Mouse (Mus musculus): Measurements from ENCODE around the gene Vmn1r51. TPM values are rescaled to one million over a fixed set of nuclear protein-coding genes. Genes with fewer than 3 reads are reported as not detected.
"Not testable (repeated sequence)": the region's sequence is repeated elsewhere in the genome, so short reads cannot be mapped to it uniquely, and the experiment has no call there.

The Vmn1r51 gene
- not detected in 2 replicates for polyA plus RNA-seq (2012; rRNA removed)

- not testable (repeated sequence) for H3K4me3 ChIP-seq (ENCODE audit: extremely low read depth, insufficient read depth, insufficient read length); H3K27ac ChIP-seq (ENCODE audit: insufficient read depth, low read length); H3K36me3 ChIP-seq (ENCODE audit: control insufficient read depth, insufficient read depth, low read length); DNase-seq (ENCODE audit: low read depth in 1 of 2, low spot score in 2 of 2); H3K27me3 ChIP-seq (ENCODE audit: control insufficient read depth, insufficient read depth, low read length); H3K4me1 ChIP-seq (ENCODE audit: control insufficient read depth, insufficient read depth, insufficient read length)
- WGBS: 86% methylated on average over 1 of the region's 1 CpGs
Measured at GRCm38 (mm10) chr6:90122296-90122695, at the start of gene Vmn1r51. Vmn1r51 (plus strand) TSS chr6:90122596.

DNA sequence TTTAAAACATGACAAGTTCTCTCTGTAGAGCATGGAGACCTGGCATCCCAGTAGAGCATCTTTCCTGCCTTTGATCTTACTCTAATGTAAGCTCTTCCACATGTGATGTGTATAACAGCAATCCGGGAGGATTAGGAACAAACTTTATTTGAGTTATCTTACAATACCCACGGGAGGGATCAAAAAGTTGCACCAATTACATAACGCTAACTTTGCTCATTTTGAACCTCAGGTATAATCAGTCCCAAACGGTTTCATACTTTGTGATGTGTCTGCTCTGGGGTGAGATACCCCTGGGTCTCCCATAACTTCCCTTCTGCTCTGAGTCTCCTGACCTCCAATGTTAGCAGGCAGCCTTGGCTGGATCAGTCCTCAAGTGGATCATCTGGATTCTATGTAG lies 44.0 kb upstream of the Vmn1r51 start, which contains the start of gene Vmn1r49:
Gene Vmn1r49, minus strand, starts transcription at position 101 of the 400 bp plus-strand sequence.
- DNase-seq (ENCODE audit: low read depth in 1 of 2, low spot score in 2 of 2): no peak
- H3K4me1 ChIP-seq (ENCODE audit: control insufficient read depth, insufficient read depth, insufficient read length): no peaks in the 10 kb centered on the region
- TF ChIP-seq CTCF (IDR thresholded peaks at IDR 0.05; ENCODE audit: extremely low read depth, insufficient read depth, insufficient read length, insufficient replicate concordance) (no peak), POLR2A (IDR thresholded peaks at IDR 0.05; ENCODE audit: low read depth, low read length) (no peak)
- 80% methylated on average over 4 of the region's 4 CpGs for WGBS
- no peak within 1 kb of the TSS for H3K4me3 ChIP-seq (ENCODE audit: extremely low read depth, insufficient read depth, insufficient read length)
- H3K27ac ChIP-seq (ENCODE audit: insufficient read depth, low read length): no peak within 1 kb of the TSS
- no peaks in the 10 kb centered on the region for H3K27me3 ChIP-seq (ENCODE audit: control insufficient read depth, insufficient read depth, low read length)
- no peaks in the 10 kb centered on the region for H3K36me3 ChIP-seq (ENCODE audit: control insufficient read depth, insufficient read depth, low read length)

- no peak for DNase-seq (ENCODE audit: low read depth in 1 of 2, low spot score in 2 of 2)
- H3K27ac ChIP-seq (ENCODE audit: insufficient read depth, low read length): no peak overlapping the region
- H3K27me3 ChIP-seq (ENCODE audit: control insufficient read depth, insufficient read depth, low read length): no peaks in the 10 kb centered on the region
- no peaks in the 10 kb centered on the region for H3K4me1 ChIP-seq (ENCODE audit: control insufficient read depth, insufficient read depth, insufficient read length)
- no peaks in the 10 kb centered on the region for H3K36me3 ChIP-seq (ENCODE audit: control insufficient read depth, insufficient read depth, low read length)
- H3K4me3 ChIP-seq (ENCODE audit: extremely low read depth, insufficient read depth, insufficient read length): no peak overlapping the region
- WGBS: 92% methylated on average over 2 of the region's 2 CpGs
- no peak for TF ChIP-seq POLR2A (IDR thresholded peaks at IDR 0.05; ENCODE audit: low read depth, low read length)
- no peak for TF ChIP-seq CTCF (IDR thresholded peaks at IDR 0.05; ENCODE audit: extremely low read depth, insufficient read depth, insufficient read length, insufficient replicate concordance)
Measured at GRCm38 (mm10) chr6:90100566-90100965, 21.8 kb upstream of the Vmn1r51 start.

DNA sequence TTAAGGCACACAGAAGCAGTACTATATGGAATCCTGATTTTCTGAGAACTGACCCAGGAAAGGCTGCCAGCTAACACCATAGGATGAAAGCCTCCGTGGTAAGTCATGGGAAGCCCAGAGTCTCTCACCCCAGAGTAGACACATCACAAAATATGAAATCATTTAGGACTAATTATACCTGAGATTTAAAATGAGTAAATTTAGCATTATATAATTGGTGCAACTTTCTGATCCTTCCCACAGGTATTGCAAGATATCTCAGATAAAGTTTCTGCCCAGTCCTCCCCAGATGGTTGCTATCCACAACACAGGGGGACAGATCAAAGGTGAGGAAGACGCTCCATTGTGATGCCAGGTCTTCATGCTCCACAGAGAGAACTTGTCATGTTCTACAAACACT lies 21.3 kb upstream of the Vmn1r51 start, which contains the start of gene Vmn1r50:
Gene Vmn1r50, plus strand, starts transcription at position 301 of the 400 bp plus-strand sequence.
- Histone ChIP-seq H3K27ac (ENCODE audit: insufficient read depth, low read length) (no peak within 1 kb of the TSS), H3K36me3 (ENCODE audit: control insufficient read depth, insufficient read depth, low read length) (no peaks in the 10 kb centered on the region)
- WGBS: 64% methylated on average over 2 of the region's 2 CpGs

GRCm38 (mm10) chr6:90160139-90160538 lies 37.7 kb downstream of the Vmn1r51 start:
- H3K27me3 ChIP-seq (ENCODE audit: control insufficient read depth, insufficient read depth, low read length): no peaks in the 10 kb centered on the region
- no peak overlapping the region for H3K4me3 ChIP-seq (ENCODE audit: extremely low read depth, insufficient read depth, insufficient read length)
- no peak for TF ChIP-seq CTCF (IDR thresholded peaks at IDR 0.05; ENCODE audit: extremely low read depth, insufficient read depth, insufficient read length, insufficient replicate concordance)
- TF ChIP-seq POLR2A (IDR thresholded peaks at IDR 0.05; ENCODE audit: low read depth, low read length): no peak
- no peaks in the 10 kb centered on the region for H3K4me1 ChIP-seq (ENCODE audit: control insufficient read depth, insufficient read depth, insufficient read length)
- DNase-seq (ENCODE audit: low read depth in 1 of 2, low spot score in 2 of 2): no peak
- H3K36me3 ChIP-seq (ENCODE audit: control insufficient read depth, insufficient read depth, low read length): no peaks in the 10 kb centered on the region
- 83% methylated on average over 3 of the region's 3 CpGs for WGBS
- no peak overlapping the region for H3K27ac ChIP-seq (ENCODE audit: insufficient read depth, low read length)

More for the DNA sequence above, 21.3 kb upstream of the Vmn1r51 start, which contains the start of gene Vmn1r50:
- H3K27me3 ChIP-seq (ENCODE audit: control insufficient read depth, insufficient read depth, low read length): no peaks in the 10 kb centered on the region
- H3K4me1 ChIP-seq (ENCODE audit: control insufficient read depth, insufficient read depth, insufficient read length): no peaks in the 10 kb centered on the region
- no peak within 1 kb of the TSS for H3K4me3 ChIP-seq (ENCODE audit: extremely low read depth, insufficient read depth, insufficient read length)
- no peak for DNase-seq (ENCODE audit: low read depth in 1 of 2, low spot score in 2 of 2)
- TF ChIP-seq CTCF (IDR thresholded peaks at IDR 0.05; ENCODE audit: extremely low read depth, insufficient read depth, insufficient read length, insufficient replicate concordance) (no peak), POLR2A (IDR thresholded peaks at IDR 0.05; ENCODE audit: low read depth, low read length) (no peak)

DNA sequence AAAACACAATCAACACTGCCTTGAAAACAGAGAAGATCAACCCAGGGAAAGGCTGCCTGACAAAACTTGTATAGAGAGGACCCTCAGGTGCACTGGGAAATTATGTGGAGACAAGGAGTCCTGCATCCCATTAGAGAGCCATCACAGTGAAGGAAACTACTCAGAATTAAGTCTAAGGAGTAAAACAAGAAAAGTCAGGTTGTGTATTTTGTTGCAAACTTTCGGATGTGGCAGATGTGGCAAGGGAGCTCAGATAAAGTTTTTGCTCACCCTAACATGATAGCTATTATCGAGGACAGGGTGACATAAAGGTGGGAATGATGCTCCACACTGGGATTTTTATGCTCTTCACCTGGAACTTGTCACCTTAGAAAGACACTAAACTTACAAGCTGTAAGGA lies 52.1 kb downstream of the Vmn1r51 start, which contains the start of gene Vmn1r52:
Gene Vmn1r52, plus strand, starts transcription at position 301 of the 400 bp plus-strand sequence.
- WGBS: 68% methylated on average over 2 of the region's 2 CpGs
- DNase-seq (ENCODE audit: low read depth in 1 of 2, low spot score in 2 of 2): no peak
- TF ChIP-seq CTCF (IDR thresholded peaks at IDR 0.05; ENCODE audit: extremely low read depth, insufficient read depth, insufficient read length, insufficient replicate concordance): no peak
- TF ChIP-seq POLR2A (IDR thresholded peaks at IDR 0.05; ENCODE audit: low read depth, low read length): no peak
- H3K4me1 ChIP-seq (ENCODE audit: control insufficient read depth, insufficient read depth, insufficient read length): no peaks in the 10 kb centered on the region
- no peak within 1 kb of the TSS for H3K27ac ChIP-seq (ENCODE audit: insufficient read depth, low read length)
- no peaks in the 10 kb centered on the region for H3K27me3 ChIP-seq (ENCODE audit: control insufficient read depth, insufficient read depth, low read length)
- H3K4me3 ChIP-seq (ENCODE audit: extremely low read depth, insufficient read depth, insufficient read length): no peak within 1 kb of the TSS
- H3K36me3 ChIP-seq (ENCODE audit: control insufficient read depth, insufficient read depth, low read length): no peaks in the 10 kb centered on the region

Other genes starting within 250 kb of the Vmn1r51 start
- gene Vmn1r42, start 246.2 kb upstream of the Vmn1r51 start, polyA plus RNA-seq (2012; rRNA removed): not detected in 2 replicates
- not detected in 2 replicates for gene Vmn1r43, start 246.2 kb upstream of the Vmn1r51 start, polyA plus RNA-seq (2012; rRNA removed)
- not detected in 2 replicates for gene Vmn1r44, start 238.9 kb upstream of the Vmn1r51 start, polyA plus RNA-seq (2012; rRNA removed)
- not detected in 2 replicates for gene Vmn1r45, start 182.0 kb upstream of the Vmn1r51 start, polyA plus RNA-seq (2012; rRNA removed)
- gene Vmn1r46, start 153.3 kb upstream of the Vmn1r51 start, polyA plus RNA-seq (2012; rRNA removed): not detected in 2 replicates
- not detected in 2 replicates for gene Vmn1r47, start 106.4 kb upstream of the Vmn1r51 start, polyA plus RNA-seq (2012; rRNA removed)
- gene Vmn1r48, start 85.8 kb upstream of the Vmn1r51 start, polyA plus RNA-seq (2012; rRNA removed): not detected in 2 replicates
- gene Vmn1r49, start 44.1 kb upstream of the Vmn1r51 start, polyA plus RNA-seq (2012; rRNA removed): not detected in 2 replicates
- gene Vmn1r50, start 21.2 kb upstream of the Vmn1r51 start, polyA plus RNA-seq (2012; rRNA removed): not detected in 2 replicates
- not detected in 2 replicates for gene Vmn1r52, start 52.2 kb downstream of the Vmn1r51 start, polyA plus RNA-seq (2012; rRNA removed)
- gene V1ra8, start 80.2 kb downstream of the Vmn1r51 start, polyA plus RNA-seq (2012; rRNA removed): not detected in 2 replicates
- gene Vmn1r53, start 101.8 kb downstream of the Vmn1r51 start, polyA plus RNA-seq (2012; rRNA removed): not detected in 2 replicates
- not detected in 2 replicates for gene Vmn1r54, start 123.7 kb downstream of the Vmn1r51 start, polyA plus RNA-seq (2012; rRNA removed)
- not detected in 2 replicates for gene BC048671, start 178.6 kb downstream of the Vmn1r51 start, polyA plus RNA-seq (2012; rRNA removed)
- 1.1 and 1.4 TPM in 2 replicates for gene Chst13, start 202.6 kb downstream of the Vmn1r51 start, polyA plus RNA-seq (2012; rRNA removed)
- gene Uroc1, start 210.7 kb downstream of the Vmn1r51 start, polyA plus RNA-seq (2012; rRNA removed): 0.02 TPM in 2 replicates
- 15.6 and 24.6 TPM in 2 replicates for gene Zxdc, start 246.9 kb downstream of the Vmn1r51 start, polyA plus RNA-seq (2012; rRNA removed)

Data from spleen, adult 2 months (tissue).